Comparison of ENCODE assay signal across 10 mouse cellular contexts in the genomic region with DNA sequence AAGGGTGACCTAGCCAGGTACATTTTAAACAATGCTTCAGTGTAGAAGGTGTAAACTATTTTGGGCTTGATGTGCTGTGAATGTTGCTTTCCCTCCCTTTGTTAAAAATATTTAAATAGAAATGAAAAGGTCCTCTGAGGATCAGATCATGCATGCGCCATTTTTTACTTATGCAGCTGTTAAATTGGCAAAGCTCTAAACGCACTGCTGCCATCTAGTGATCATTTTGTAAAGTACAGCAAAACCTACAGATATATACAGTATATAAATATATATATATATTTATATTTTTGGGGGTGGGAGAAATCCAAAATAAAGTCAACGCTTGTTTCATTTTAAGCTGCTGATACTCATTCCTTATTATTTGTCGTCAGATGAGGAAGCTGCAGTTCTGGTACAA.
DNase-seq lines count a peak whose midpoint lies in the region; ATAC-seq and TF ChIP-seq lines count a peak whose summit lies in the region.
"Had no signal": no experiment of that assay in that cellular context is flagged by ENCODE, and none has a peak within 500 bp of the region (broad histone marks: within the 10 kb centered on the region; RNA-seq: fewer than 3 reads in every experiment).

No protein-coding gene starts in this region.

- no peaks in the 10 kb centered on the region for H3K9me3 ChIP-seq in heart, postnatal 0 days (replicated peaks; ENCODE audit: control insufficient read depth, low read length)
- H3K9me3 ChIP-seq: hindbrain, embryonic 15.5 days; neural tube, embryonic 12.5 days had no signal

- intact Hi-C loops in heart, postnatal 25 days (cut with DNase I), result loop anchor here (1.0 to 2.0 kb wide), 2 partner anchors 74 to 111 kb away; no protein-coding TSS in a partner anchor

- peak; percentile 66 for TF ChIP-seq CTCF in heart, postnatal 0 days (IDR thresholded peaks at IDR 0.05; ENCODE audit: low read depth)
- TF ChIP-seq CTCF in lung, adult 2 months (IDR thresholded peaks at IDR 0.05; ENCODE audit: insufficient read depth, low read length), result peak; percentile 23; the same call in 1 of the 2 replicates

- no peak overlapping the region for H3K4me2 ChIP-seq in heart, postnatal 0 days (ENCODE audit: low read depth, low read length)
- H3K4me2 ChIP-seq: hindbrain, embryonic 15.5 days; neural tube, embryonic 12.5 days had no signal

- no peak overlapping the region for H3K4me3 ChIP-seq in heart, postnatal 0 days (ENCODE audit: low read depth, low read length)
- H3K4me3 ChIP-seq in lung, adult 2 months (replicated peaks; ENCODE audit: extremely low read depth, low read depth, low read length), result no peak overlapping the region
- H3K4me3 ChIP-seq: hindbrain, embryonic 15.5 days; neural tube, embryonic 12.5 days had no signal

- H3K36me3 ChIP-seq in heart, postnatal 0 days (replicated peaks; ENCODE audit: control insufficient read depth, insufficient read depth, low read length), result peaks cover 28% of the 10 kb centered on the region
- H3K36me3 ChIP-seq: neural tube, embryonic 12.5 days had no signal

- no peak overlapping the region for H3K9ac ChIP-seq in heart, postnatal 0 days (replicated peaks; ENCODE audit: low read depth, low read length)
- H3K9ac ChIP-seq: hindbrain, embryonic 15.5 days; neural tube, embryonic 12.5 days had no signal

- no peaks in the 10 kb centered on the region for H3K27me3 ChIP-seq in heart, postnatal 0 days (ENCODE audit: control insufficient read depth, insufficient read depth, low read length)
- H3K27me3 ChIP-seq: hindbrain, embryonic 15.5 days; neural tube, embryonic 12.5 days had no signal

- TF ChIP-seq EP300 in heart, postnatal 0 days (IDR thresholded peaks at IDR 0.05; ENCODE audit: low read depth), result no peak

- no peak for ATAC-seq in heart, postnatal 0 days (ENCODE audit: insufficient read depth, low read depth)

- DNase-seq in heart, postnatal 0 days (ENCODE audit: low spot score), result peak; percentile 39
- DNase-seq in heart, postnatal 25 days (ENCODE audit: low spot score), result no peak
- peak; percentile 23 for DNase-seq in ovary, postnatal 14 days (ENCODE audit: low spot score)
- DNase-seq in ovary, postnatal 10 days (ENCODE audit: low spot score), result no peak
- DNase-seq in c-Kit-positive CD71-positive TER-119-positive erythroid progenitor cells, embryonic 14.5 days (ENCODE audit: low spot score), result peak; percentile 72
- DNase-seq in lung, adult 2 months, result no peak
- no peak for DNase-seq in urinary bladder, postnatal 36 days (ENCODE audit: low spot score in 2 of 2)
- DNase-seq in gastrocnemius, postnatal 10 days, result no peak

- H3K27ac ChIP-seq in heart, postnatal 0 days (ENCODE audit: low read depth), result no peak overlapping the region
- H3K27ac ChIP-seq: hindbrain, embryonic 15.5 days; neural tube, embryonic 12.5 days had no signal

- TF ChIP-seq POLR2A in lung, adult 2 months (IDR thresholded peaks at IDR 0.05; ENCODE audit: borderline replicate concordance, extremely low read depth, low read depth, low read length), result no peak

- 51% methylated on average over 4 of the region's 4 CpGs for WGBS in heart, postnatal 0 days
- 51% methylated on average over 4 of the region's 4 CpGs for WGBS in lung, adult 2 months

- no peaks in the 10 kb centered on the region for H3K4me1 ChIP-seq in heart, postnatal 0 days (ENCODE audit: control insufficient read depth, insufficient read depth)
- peaks cover 1% of the 10 kb centered on the region; the same call in 1 of the 2 replicates for H3K4me1 ChIP-seq in lung, adult 2 months (ENCODE audit: control insufficient read depth, insufficient read depth, low read length)
- H3K4me1 ChIP-seq: neural tube, embryonic 12.5 days had no signal

Comparison
In these comparisons a context has a peak if more than half of its experiments do, and no peak if none do; other contexts are left out.
1. DNase-seq: peak in heart, postnatal 0 days (single experiment), ovary, postnatal 14 days (single experiment) and c-Kit-positive CD71-positive TER-119-positive erythroid progenitor cells, embryonic 14.5 days (single experiment); none in heart, postnatal 25 days (single experiment), ovary, postnatal 10 days (single experiment), lung, adult 2 months (single experiment), urinary bladder, postnatal 36 days (0 of 2) and gastrocnemius, postnatal 10 days (single experiment).